Mouse (Mus musculus) heart, adult 2 months (tissue): ENCODE measurements around the gene Mterf2.

Source experiments
- CTCF ChIP-seq: fragments of 200-600 bp; IDR thresholded peaks from 2 replicates; pipeline ENCODE4 v1.8.1; 2022; ENCODE audit warnings: antibody characterized with exemption, mild to moderate bottlenecking, moderate library complexity
- EP300 ChIP-seq: fragments of 200-500 bp; IDR thresholded peaks from 2 replicates; pipeline ENCODE4 v1.6.1; 2011; ENCODE audit warnings: low read depth, low read length, control low read depth; ENCODE audit not compliant: insufficient read depth
- POLR2A ChIP-seq: fragments of 200-500 bp; IDR thresholded peaks from 2 replicates; pipeline ENCODE4 v1.6.1; 2011; ENCODE audit warnings: mild to moderate bottlenecking, low read depth, low read length, control low read depth; ENCODE audit not compliant: insufficient read depth

DNA sequence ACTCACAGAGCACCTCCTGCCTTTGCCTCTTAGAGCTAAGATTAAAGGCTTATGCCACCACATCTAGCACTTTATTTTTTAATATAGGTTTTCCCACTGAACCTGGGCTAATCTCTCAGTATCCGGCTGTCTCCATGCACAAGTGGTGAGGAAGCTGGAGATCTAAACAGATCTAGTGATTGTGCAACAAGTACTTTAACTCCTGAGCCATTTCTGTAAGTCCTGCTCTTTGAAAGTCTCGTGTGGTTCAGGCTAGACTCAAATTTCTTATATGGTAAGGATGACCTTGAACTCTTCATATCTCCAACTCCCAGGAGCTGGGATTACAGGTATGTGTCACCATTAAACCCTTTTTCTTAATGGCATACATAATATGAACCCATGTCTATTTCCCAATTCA is 48.8 kb upstream of the Mterf2 start:
- TF ChIP-seq POLR2A (no peak), CTCF (no peak), EP300 (no peak)
